Mouse (Mus musculus) hindbrain, embryonic 12.5 days (tissue): ENCODE measurements at regions not wholly inside any gene's neighbourhood (a gene's known extent, or its start where the extent isn't known, plus 50 kb on each side); places are given as distances from the start of the nearest gene placed in this dataset.

Source experiments
- ATAC-seq: fragments of 200-750 bp; cut with Nextera tagmentation; 2 replicates; pipeline ENCODE4 v1.8.0; 2017; ENCODE audit warnings: moderate TSS enrichment; ENCODE audit not compliant: low FRiP score
- H3K27ac ChIP-seq: fragments of 300-500 bp; sonication (generic); 2 replicates; pipeline ENCODE4 v1.5.1; 2016; ENCODE audit warnings: mild to moderate bottlenecking
- H3K27me3 ChIP-seq: fragments of 300-500 bp; sonication (generic); 2 replicates; pipeline ENCODE4 v1.6.1; 2016; ENCODE audit warnings: mild to moderate bottlenecking
- H3K36me3 ChIP-seq: fragments of 300-500 bp; sonication (generic); 2 replicates; pipeline ENCODE4 v1.6.1; 2016; ENCODE audit warnings: mild to moderate bottlenecking
- H3K4me1 ChIP-seq: fragments of 300-500 bp; sonication (generic); 2 replicates; pipeline ENCODE4 v1.6.1; 2016
- H3K4me2 ChIP-seq: fragments of 300-500 bp; sonication (generic); replicated peaks from 2 replicates; pipeline ENCODE4 v1.6.1; 2016; ENCODE audit warnings: mild to moderate bottlenecking
- H3K4me3 ChIP-seq: fragments of 300-500 bp; sonication (generic); 2 replicates; pipeline ENCODE4 v1.5.1; 2016; ENCODE audit warnings: mild to moderate bottlenecking
- H3K9ac ChIP-seq: fragments of 300-500 bp; sonication (generic); 2 replicates; pipeline ENCODE4 v1.6.1; 2016; ENCODE audit warnings: mild to moderate bottlenecking, moderate library complexity
- H3K9me3 ChIP-seq: fragments of 300-500 bp; sonication (generic); replicated peaks from 2 replicates; pipeline ENCODE4 v1.6.1; 2016; ENCODE audit warnings: mild to moderate bottlenecking
- WGBS: fragments of 180-500 bp; shearing (Covaris S2); methylation state at CpG from one replicate; pipeline ENCODE4 v1.1.7; 2016; 5-methylcytosine and 5-hydroxymethylcytosine counted together

DNA sequence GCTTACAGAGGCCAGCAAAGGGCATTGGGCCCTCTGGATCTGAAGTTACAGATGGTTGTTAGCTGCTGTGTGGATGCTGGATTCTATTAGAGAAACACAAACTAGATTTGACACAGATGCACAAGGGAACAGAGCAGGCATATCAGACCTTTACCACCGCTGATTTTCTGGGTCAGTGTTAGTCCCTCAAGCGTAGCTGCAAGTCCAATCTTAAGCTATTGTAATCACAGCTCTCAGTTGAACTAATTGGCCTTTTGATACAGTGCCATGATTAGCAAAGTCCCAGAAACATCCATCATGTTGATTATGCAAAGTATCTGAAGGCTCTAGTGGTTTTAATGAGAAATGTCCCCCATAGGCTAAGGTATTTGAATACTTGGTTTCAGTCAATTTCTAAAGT, 54.2 kb upstream of the Plppr5 start:
- 58% methylated on average over 2 of the region's 2 CpGs for WGBS
- no peaks in the 10 kb centered on the region for H3K9me3 ChIP-seq

DNA sequence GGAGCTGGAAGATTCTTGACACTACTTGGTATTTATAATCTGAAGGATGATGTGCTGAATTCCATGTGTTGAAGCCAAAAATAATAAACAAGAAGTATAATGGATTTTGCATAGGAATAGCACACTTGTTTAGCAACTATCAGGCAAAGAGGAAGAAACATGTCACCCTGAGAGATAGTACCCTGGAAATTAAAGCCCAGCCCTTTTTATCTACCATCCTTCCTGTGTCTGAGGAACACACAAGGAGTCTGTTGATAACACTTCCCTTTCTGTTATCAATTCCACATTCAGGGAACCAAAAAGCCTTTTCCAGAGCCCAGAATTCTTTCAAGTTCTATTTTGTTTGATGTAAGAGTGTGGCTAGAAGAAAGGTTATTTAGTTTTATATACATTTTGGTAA, 66.5 kb upstream of the Plppr5 start:
- Histone ChIP-seq H3K27ac (no peak overlapping the region), H3K36me3 (no peaks in the 10 kb centered on the region), H3K4me2 (no peak overlapping the region), H3K4me3 (no peak overlapping the region), H3K9me3 (no peaks in the 10 kb centered on the region), H3K4me1 (no peaks in the 10 kb centered on the region), H3K9ac (no peak overlapping the region), H3K27me3 (no peaks in the 10 kb centered on the region)
- ATAC-seq: no peak

More for the DNA sequence above, 54.2 kb upstream of the Plppr5 start:
- no peak overlapping the region for H3K4me2 ChIP-seq
- no peaks in the 10 kb centered on the region for H3K4me1 ChIP-seq
- H3K4me3 ChIP-seq: no peak overlapping the region
- H3K36me3 ChIP-seq: no peaks in the 10 kb centered on the region
- peak; percentile 46 for ATAC-seq
- no peak overlapping the region for H3K27ac ChIP-seq
- no peaks in the 10 kb centered on the region for H3K27me3 ChIP-seq
- H3K9ac ChIP-seq: no peak overlapping the region

DNA sequence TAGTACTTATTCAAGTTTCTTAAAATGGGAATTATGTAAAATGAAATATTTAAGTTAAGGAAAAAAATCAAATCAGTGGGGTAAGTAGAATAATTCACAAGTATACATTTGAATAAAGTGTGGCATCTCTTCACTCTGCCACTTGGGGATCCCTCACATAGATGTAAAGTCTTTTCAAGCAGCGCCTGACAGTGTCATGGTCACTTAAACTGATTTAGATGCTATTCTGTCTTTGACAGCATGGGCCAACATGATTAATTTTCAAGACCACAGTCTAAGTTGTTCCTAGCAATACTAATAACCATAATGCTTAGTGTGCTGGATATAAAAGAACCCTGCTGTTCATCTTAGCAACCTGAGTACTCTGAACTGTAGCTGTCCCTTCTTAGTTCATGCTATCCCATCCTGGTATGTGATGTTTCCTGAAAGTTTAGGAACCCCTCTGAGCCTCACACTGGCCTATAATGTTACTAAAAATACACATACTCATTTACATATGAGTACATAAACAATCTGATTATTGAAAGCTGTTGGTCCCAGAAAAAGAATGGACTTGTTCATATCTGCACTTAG, 68.4 kb upstream of the Plppr5 start:
- peak; percentile 72 for ATAC-seq
- no peaks in the 10 kb centered on the region for H3K4me1 ChIP-seq
- H3K4me3 ChIP-seq: no peak overlapping the region
- H3K27ac ChIP-seq: no peak overlapping the region
- no peaks in the 10 kb centered on the region for H3K9me3 ChIP-seq
- H3K27me3 ChIP-seq: no peaks in the 10 kb centered on the region
- H3K36me3 ChIP-seq: no peaks in the 10 kb centered on the region
- H3K4me2 ChIP-seq: no peak overlapping the region
- WGBS: 21% methylated on average over 1 of the region's 1 CpGs
- no peak overlapping the region for H3K9ac ChIP-seq

DNA sequence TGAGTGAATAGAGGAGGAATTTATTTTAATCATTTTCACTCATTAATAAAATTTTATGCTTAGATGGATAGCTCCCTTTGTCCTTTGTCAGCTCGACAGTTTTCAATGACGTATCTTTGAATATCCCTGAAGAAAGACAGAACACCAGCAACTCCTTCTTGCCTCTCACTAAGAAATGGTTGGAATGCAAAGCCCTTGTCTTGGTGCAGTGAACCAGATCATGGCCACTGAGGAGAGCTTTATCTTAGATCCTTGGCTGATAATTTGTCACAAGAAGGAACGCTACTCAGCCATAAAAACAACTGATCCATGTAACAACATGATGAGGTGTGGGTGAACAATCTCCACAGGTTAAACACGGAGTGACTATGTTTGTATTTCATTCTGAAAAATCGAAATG, 73.5 kb upstream of the Plppr5 start:
- 22% methylated on average over 5 of the region's 5 CpGs for WGBS
- Histone ChIP-seq H3K27ac (no peak overlapping the region), H3K36me3 (no peaks in the 10 kb centered on the region), H3K9ac (no peak overlapping the region), H3K4me1 (no peaks in the 10 kb centered on the region), H3K4me2 (no peak overlapping the region), H3K9me3 (no peaks in the 10 kb centered on the region), H3K27me3 (no peaks in the 10 kb centered on the region), H3K4me3 (no peak overlapping the region)
- ATAC-seq: no peak

DNA sequence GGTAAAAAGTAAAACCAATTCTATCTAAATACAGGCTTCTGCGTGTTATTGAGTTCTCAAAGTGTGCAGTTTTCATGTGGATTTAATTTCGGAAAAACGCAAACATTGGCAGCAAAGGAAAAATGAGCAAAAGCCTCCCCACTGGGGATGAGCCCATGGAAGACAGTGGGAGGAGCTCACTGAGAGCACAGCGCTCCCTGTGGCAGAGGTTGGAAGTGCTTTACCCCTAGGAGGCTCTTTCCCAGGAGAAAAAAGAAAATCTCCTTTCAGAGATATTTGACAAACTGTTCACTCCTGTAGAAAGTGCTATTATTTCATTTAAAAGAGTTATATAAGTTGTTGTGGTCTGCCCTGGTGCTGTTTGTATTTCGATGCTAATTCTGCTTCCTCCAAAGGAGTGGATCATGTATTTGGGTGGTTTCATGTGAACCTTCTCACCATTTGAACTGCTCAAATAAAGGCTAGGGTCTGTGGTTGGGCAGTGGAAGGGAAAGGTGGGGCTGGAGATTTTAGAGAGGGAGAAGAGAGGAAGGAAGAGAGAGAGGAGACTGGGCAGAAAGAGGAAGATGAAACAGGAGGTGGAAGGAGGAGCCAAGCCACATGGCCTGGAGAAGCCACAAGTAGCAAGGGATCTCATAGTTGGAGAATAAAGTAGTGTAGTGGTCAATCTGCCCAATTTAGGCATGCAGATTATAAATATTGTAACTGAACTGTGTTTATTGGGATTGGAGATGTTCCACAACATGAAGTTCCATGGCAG, 76.3 kb upstream of the Plppr5 start:
- Histone ChIP-seq H3K9me3 (no peaks in the 10 kb centered on the region), H3K4me1 (no peaks in the 10 kb centered on the region), H3K27ac (no peak overlapping the region), H3K4me2 (no peak overlapping the region), H3K4me3 (no peak overlapping the region), H3K9ac (no peak overlapping the region), H3K36me3 (no peaks in the 10 kb centered on the region), H3K27me3 (no peaks in the 10 kb centered on the region)
- 87% methylated on average over 5 of the region's 5 CpGs for WGBS
- no peak for ATAC-seq

DNA sequence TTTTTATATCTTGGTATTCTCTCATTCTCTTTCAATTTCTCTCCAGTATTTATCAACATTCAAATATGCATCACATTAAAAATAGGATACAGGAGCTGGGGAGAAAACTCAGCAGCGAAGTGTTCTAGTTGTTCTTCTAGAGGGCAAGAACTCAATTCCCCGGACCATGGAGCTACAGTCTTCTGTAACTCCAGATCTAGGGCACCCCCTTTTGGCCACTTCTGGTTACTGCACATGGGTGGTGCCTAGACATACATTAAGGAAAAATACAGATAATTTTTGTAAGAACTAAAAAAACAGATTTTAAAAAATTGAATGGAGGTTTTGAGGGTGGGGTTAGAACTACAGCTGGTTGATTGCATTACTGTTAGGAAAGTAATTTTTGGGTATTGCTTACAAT, 80.5 kb upstream of the Plppr5 start:
- Histone ChIP-seq H3K9ac (no peak overlapping the region), H3K4me1 (no peaks in the 10 kb centered on the region), H3K4me3 (no peak overlapping the region), H3K4me2 (no peak overlapping the region), H3K27me3 (no peaks in the 10 kb centered on the region), H3K9me3 (no peaks in the 10 kb centered on the region), H3K36me3 (no peaks in the 10 kb centered on the region), H3K27ac (no peak overlapping the region)
- no peak for ATAC-seq
- 72% methylated on average over 2 of the region's 2 CpGs for WGBS

DNA sequence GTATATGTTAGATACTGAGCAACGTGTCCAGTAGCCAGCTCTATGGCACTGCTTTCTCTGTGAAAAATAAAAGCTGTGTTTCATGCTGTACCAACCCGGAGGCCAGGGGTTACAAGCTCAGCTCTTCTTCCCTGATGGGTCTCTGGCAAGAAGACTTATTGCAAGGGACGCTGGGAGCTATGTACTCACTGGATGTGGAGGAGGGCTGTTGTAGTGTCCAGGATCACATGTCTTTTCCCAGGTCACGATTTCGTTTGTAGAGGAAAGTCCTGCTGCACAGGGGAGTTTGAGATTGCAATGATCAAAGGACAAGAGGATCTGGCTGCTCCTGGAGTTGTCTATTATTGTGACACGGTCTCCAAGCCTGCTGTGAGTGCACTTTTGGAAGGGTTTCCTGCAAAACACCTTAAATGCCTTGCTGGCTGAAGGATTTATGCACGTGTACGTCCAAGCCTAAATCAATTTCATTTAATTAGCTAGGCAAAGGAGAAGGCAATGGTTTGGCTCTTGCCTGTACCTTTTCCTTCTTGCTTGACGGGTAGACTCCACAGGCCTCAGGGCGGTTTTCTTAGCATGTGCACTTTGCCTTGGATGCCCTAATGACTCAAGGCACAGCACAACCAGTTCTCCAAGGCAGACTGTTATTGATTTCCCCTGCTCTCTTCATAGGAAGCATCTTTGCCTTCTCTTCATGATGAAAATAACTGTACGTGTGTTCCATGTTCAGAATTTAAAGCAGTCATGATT, 87.2 kb upstream of the Plppr5 start:
- Histone ChIP-seq H3K4me2 (no peak overlapping the region), H3K36me3 (no peaks in the 10 kb centered on the region), H3K27ac (no peak overlapping the region), H3K9me3 (no peaks in the 10 kb centered on the region), H3K27me3 (no peaks in the 10 kb centered on the region), H3K4me3 (no peak overlapping the region), H3K4me1 (no peaks in the 10 kb centered on the region), H3K9ac (no peak overlapping the region)
- ATAC-seq: no peak
- WGBS: 76% methylated on average over 11 of the region's 11 CpGs

DNA sequence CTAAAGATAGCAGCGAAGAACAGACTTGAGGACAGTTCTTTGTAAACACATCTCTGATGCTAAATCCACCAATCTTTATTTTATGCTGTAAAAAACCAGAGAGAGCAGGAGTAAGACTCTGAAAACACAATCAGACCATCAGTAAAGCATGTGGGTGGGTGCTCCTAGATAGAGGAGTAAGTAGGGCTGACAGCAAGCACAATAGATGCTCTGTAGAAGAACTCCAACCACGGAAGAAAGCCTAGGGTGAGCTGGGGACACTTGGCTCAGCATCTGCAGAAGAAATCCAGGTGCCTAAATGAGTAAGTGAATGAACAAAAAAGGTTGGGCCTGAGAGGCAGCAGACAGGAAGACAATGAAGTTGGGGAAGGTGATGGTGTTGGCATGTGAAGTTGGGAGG, 88.3 kb upstream of the Plppr5 start:
- no peak overlapping the region for H3K9ac ChIP-seq
- ATAC-seq: no peak
- H3K4me2 ChIP-seq: no peak overlapping the region
- 78% methylated on average over 2 of the region's 2 CpGs for WGBS
- H3K36me3 ChIP-seq: no peaks in the 10 kb centered on the region
- H3K9me3 ChIP-seq: no peaks in the 10 kb centered on the region
- no peak overlapping the region for H3K27ac ChIP-seq
- H3K27me3 ChIP-seq: no peaks in the 10 kb centered on the region
- H3K4me3 ChIP-seq: no peak overlapping the region
- no peaks in the 10 kb centered on the region for H3K4me1 ChIP-seq

DNA sequence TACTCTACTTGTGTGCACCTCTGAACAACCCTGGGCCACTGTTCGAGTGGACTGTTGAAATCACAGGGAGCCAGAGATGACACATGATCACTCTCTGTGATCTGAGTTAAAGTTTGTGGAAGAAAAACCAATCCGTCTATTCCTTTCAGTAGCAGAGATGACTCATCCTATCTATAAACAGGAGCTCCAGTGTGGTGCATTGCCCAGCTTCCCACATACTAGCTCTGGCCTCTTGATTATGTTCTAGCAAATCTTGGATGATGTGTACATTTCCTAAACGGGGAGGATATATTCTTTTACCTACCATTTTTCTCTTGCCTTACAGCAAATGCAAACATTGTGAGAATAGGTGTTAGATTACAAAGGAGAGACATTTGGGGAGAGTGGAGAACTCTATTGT, 94.5 kb upstream of the Plppr5 start:
- H3K9me3 ChIP-seq: no peaks in the 10 kb centered on the region
- no peak overlapping the region for H3K9ac ChIP-seq
- no peaks in the 10 kb centered on the region for H3K4me1 ChIP-seq
- no peak overlapping the region for H3K4me3 ChIP-seq
- ATAC-seq: no peak
- no peaks in the 10 kb centered on the region for H3K36me3 ChIP-seq
- H3K27ac ChIP-seq: no peak overlapping the region
- no peak overlapping the region for H3K4me2 ChIP-seq
- 74% methylated on average over 3 of the region's 3 CpGs for WGBS
- H3K27me3 ChIP-seq: no peaks in the 10 kb centered on the region

DNA sequence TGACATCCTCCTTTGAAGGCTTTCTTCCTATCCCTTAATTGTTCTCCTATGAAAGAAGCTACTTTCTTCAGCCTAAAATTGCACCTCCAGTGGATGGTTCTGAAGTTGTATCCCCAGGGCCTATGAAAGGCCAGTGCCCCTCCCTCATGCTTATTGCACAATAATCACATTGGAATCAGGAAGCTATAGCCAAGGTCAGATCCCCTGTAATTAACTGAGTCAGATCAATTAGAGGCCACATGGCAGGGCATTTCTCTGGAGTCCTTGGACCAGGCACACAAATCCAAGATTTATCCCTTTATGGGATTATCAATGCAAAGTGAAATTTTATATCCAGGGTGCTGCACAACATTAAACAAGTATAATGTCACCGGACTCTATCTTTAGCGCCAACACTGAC, 98.8 kb upstream of the Plppr4 start:
- Histone ChIP-seq H3K27me3 (no peaks in the 10 kb centered on the region), H3K9ac (no peak overlapping the region), H3K27ac (no peak overlapping the region), H3K9me3 (no peaks in the 10 kb centered on the region), H3K4me2 (no peak overlapping the region), H3K4me1 (no peaks in the 10 kb centered on the region), H3K4me3 (no peak overlapping the region), H3K36me3 (no peaks in the 10 kb centered on the region)
- ATAC-seq: no peak
- 95% methylated on average over 2 of the region's 2 CpGs for WGBS

DNA sequence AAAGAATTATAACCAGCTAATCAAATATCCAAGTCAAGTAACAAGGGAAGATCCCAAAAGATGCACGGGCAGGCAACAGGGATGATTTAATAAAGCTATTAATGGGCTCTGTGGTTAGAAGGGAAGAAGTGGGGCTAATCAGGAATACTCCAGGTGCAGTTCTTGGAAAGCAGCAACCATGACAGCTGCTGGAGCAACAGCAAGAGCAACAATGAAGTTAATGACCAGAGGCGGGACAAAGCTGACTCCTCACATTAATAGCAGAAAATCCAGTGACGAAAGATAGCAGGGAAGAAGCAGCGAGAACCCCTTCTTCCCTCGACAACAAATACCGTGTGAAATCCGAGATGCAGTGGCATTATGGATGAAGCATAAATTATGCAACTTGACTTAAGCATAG, 89.9 kb upstream of the Plppr4 start:
- no peaks in the 10 kb centered on the region for H3K27me3 ChIP-seq
- H3K4me1 ChIP-seq: no peaks in the 10 kb centered on the region
- H3K4me3 ChIP-seq: no peak overlapping the region
- H3K9ac ChIP-seq: no peak overlapping the region
- no peak overlapping the region for H3K27ac ChIP-seq
- no peaks in the 10 kb centered on the region for H3K36me3 ChIP-seq
- no peaks in the 10 kb centered on the region for H3K9me3 ChIP-seq
- no peak for ATAC-seq
- H3K4me2 ChIP-seq: no peak overlapping the region
- 75% methylated on average over 7 of the region's 7 CpGs for WGBS

DNA sequence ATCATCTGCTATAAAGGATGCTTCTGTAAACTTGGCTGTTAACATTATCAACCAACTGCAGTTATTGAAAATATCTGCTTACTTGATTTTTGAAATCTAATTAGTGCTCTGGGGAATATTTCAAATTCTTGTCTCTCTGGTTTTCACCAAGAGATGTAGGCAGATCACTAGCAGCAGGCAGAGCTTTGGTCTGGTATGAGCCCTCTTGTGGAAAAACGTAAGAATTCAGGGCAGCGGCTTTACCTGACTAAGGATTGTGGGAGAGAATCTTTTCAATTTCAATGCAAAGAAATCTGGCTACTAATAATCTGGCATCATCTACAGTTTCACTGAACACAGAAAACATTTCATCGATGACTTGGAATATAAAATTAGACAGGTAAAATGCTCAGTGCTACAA, 81.2 kb upstream of the Plppr4 start:
- Histone ChIP-seq H3K4me3 (no peak overlapping the region), H3K4me2 (no peak overlapping the region), H3K9ac (no peak overlapping the region), H3K27me3 (no peaks in the 10 kb centered on the region), H3K27ac (no peak overlapping the region), H3K36me3 (no peaks in the 10 kb centered on the region), H3K4me1 (no peaks in the 10 kb centered on the region), H3K9me3 (no peaks in the 10 kb centered on the region)
- no peak for ATAC-seq
- 72% methylated on average over 3 of the region's 3 CpGs for WGBS

DNA sequence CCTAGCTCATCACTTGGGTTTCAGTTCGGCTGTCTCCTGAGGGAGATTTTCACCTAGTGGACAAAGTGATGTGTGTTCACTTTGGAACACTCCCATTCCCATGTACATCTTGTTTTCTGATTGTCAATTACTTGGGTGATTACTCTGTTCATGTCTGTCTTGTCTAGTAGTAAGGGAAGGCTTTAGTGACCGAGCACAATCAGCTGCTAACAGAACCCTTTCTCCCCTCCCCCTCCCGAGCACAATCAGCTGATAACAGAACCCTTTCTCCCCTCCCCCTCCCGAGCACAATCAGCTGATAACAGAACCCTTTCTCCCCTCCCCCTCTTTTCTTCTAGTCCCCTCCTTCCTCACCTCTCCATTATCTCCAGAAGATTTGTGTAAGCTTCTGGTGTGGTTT, 79.6 kb upstream of the Plppr4 start:
- H3K27ac ChIP-seq: no peak overlapping the region
- H3K4me2 ChIP-seq: no peak overlapping the region
- 53% methylated on average over 4 of the region's 4 CpGs for WGBS
- no peak; the same call in 1 of the 2 replicates for ATAC-seq
- no peaks in the 10 kb centered on the region for H3K36me3 ChIP-seq
- H3K27me3 ChIP-seq: no peaks in the 10 kb centered on the region
- H3K4me1 ChIP-seq: no peaks in the 10 kb centered on the region
- no peak overlapping the region for H3K9ac ChIP-seq
- no peaks in the 10 kb centered on the region for H3K9me3 ChIP-seq
- H3K4me3 ChIP-seq: no peak overlapping the region
